In genomic region chr6:113082229-113082628, GRCm38 (mm10) we compare ENCODE assay signal across 7 mouse cellular contexts. TPM values are rescaled to one million over a fixed set of nuclear protein-coding genes. Genes with fewer than 3 reads are reported as not detected.
DNase-seq lines count a peak whose midpoint lies in the region; ATAC-seq and TF ChIP-seq lines count a peak whose summit lies in the region.

No protein-coding gene starts in this region.

- no peak overlapping the region for H3K4me3 ChIP-seq in lung, embryonic 16.5 days (ENCODE audit: low read length)
- H3K4me3 ChIP-seq in embryonic facial prominence, embryonic 14.5 days (ENCODE audit: low read depth, low read length), result no peak overlapping the region
- no peak overlapping the region for H3K4me3 ChIP-seq in hindbrain, embryonic 15.5 days
- H3K4me3 ChIP-seq in liver, postnatal 0 days (ENCODE audit: low read depth, low read length), result no peak overlapping the region

- 14% methylated on average over 6 of the region's 6 CpGs for whole genome bisulfite sequencing in lung, embryonic 16.5 days
- 15% methylated on average over 6 of the region's 6 CpGs for WGBS in embryonic facial prominence, embryonic 14.5 days
- WGBS in hindbrain, embryonic 15.5 days, result 13% methylated on average over 6 of the region's 6 CpGs
- WGBS in liver, postnatal 0 days (ENCODE audit: insufficient replicate concordance), result 30% methylated on average over 6 of the region's 6 CpGs

- no peak for TF ChIP-seq CTCF in liver, postnatal 0 days (IDR thresholded peaks at IDR 0.05; ENCODE audit: low read depth)

- peaks cover 22% of the 10 kb centered on the region for H3K4me1 ChIP-seq in lung, embryonic 16.5 days (replicated peaks; ENCODE audit: control insufficient read depth, insufficient read depth, low read length)
- H3K4me1 ChIP-seq in embryonic facial prominence, embryonic 14.5 days (ENCODE audit: control insufficient read depth, insufficient read depth, low read length), result peaks cover 14% of the 10 kb centered on the region
- H3K4me1 ChIP-seq in hindbrain, embryonic 15.5 days (replicated peaks), result peaks cover 46% of the 10 kb centered on the region
- peaks cover 14% of the 10 kb centered on the region for H3K4me1 ChIP-seq in liver, postnatal 0 days (ENCODE audit: insufficient read depth)

- H3K9ac ChIP-seq in lung, embryonic 16.5 days (ENCODE audit: low read length), result no peak overlapping the region
- no peak overlapping the region for H3K9ac ChIP-seq in embryonic facial prominence, embryonic 14.5 days (ENCODE audit: low read depth, low read length)
- H3K9ac ChIP-seq in hindbrain, embryonic 15.5 days, result no peak overlapping the region
- H3K9ac ChIP-seq in liver, postnatal 0 days (replicated peaks), result no peak overlapping the region

- no peak for ATAC-seq in lung, embryonic 16.5 days (ENCODE audit: low read depth)
- no peak for ATAC-seq in embryonic facial prominence, embryonic 14.5 days (ENCODE audit: low read depth)
- no peak for ATAC-seq in hindbrain, embryonic 15.5 days (ENCODE audit: low FRiP score, low read depth)
- ATAC-seq in liver, postnatal 0 days, result no peak; the same call in 1 of the 2 replicates
- no peak for ATAC-seq in activated CD4-positive, CD25-positive, alpha-beta regulatory T cell, adult 4 months

- no peak for DNase-seq in lung, postnatal 14 days
- peak; percentile 36 for DNase-seq in embryonic facial prominence, embryonic 14.5 days (ENCODE audit: low spot score)
- DNase-seq in liver, postnatal 0 days, result peak; percentile 61
- no peak for DNase-seq in gastrocnemius, adult 8-10 months (ENCODE audit: low spot score in 2 of 2)

- peak overlapping the region; percentile 32 for H3K4me2 ChIP-seq in lung, embryonic 16.5 days (ENCODE audit: low read depth, low read length)
- peak overlapping the region; percentile 3; the same call in 1 of the 2 replicates for H3K4me2 ChIP-seq in embryonic facial prominence, embryonic 14.5 days (ENCODE audit: low read depth, low read length)
- peak overlapping the region; percentile 30 for H3K4me2 ChIP-seq in hindbrain, embryonic 15.5 days
- peak overlapping the region; percentile 51 for H3K4me2 ChIP-seq in liver, postnatal 0 days (ENCODE audit: low read depth, low read length)

- no peaks in the 10 kb centered on the region for H3K9me3 ChIP-seq in lung, embryonic 16.5 days (ENCODE audit: control insufficient read depth, low read length)
- H3K9me3 ChIP-seq in embryonic facial prominence, embryonic 14.5 days (ENCODE audit: control insufficient read depth, low read length), result no peaks in the 10 kb centered on the region
- no peaks in the 10 kb centered on the region for H3K9me3 ChIP-seq in hindbrain, embryonic 15.5 days
- no peaks in the 10 kb centered on the region for H3K9me3 ChIP-seq in liver, postnatal 0 days (ENCODE audit: low read length)

- H3K27ac ChIP-seq in lung, embryonic 16.5 days (ENCODE audit: low read length), result no peak overlapping the region
- 0 out of 2 replicates have a peak overlapping the region, but pooled peaks have one; percentile 1 for H3K27ac ChIP-seq in embryonic facial prominence, embryonic 14.5 days (replicated peaks; ENCODE audit: low read depth, low read length)
- peak overlapping the region; percentile 47 for H3K27ac ChIP-seq in hindbrain, embryonic 15.5 days (replicated peaks)
- H3K27ac ChIP-seq in liver, postnatal 0 days (ENCODE audit: low read depth), result peak overlapping the region; percentile 24; the same call in 1 of the 2 replicates

- H3K27me3 ChIP-seq in lung, embryonic 16.5 days (ENCODE audit: control insufficient read depth, insufficient read depth, low read depth, low read length), result no peaks in the 10 kb centered on the region
- no peaks in the 10 kb centered on the region for H3K27me3 ChIP-seq in embryonic facial prominence, embryonic 14.5 days (replicated peaks; ENCODE audit: control insufficient read depth, insufficient read depth, low read length)
- H3K27me3 ChIP-seq in hindbrain, embryonic 15.5 days, result no peaks in the 10 kb centered on the region
- no peaks in the 10 kb centered on the region for H3K27me3 ChIP-seq in liver, postnatal 0 days (ENCODE audit: insufficient read depth, low read length)

- no peak for TF ChIP-seq EP300 in liver, postnatal 0 days (IDR thresholded peaks at IDR 0.05; ENCODE audit: low read depth)

- H3K36me3 ChIP-seq in lung, embryonic 16.5 days (ENCODE audit: control insufficient read depth, insufficient read depth, low read length), result no peaks in the 10 kb centered on the region
- H3K36me3 ChIP-seq in embryonic facial prominence, embryonic 14.5 days (ENCODE audit: control insufficient read depth, insufficient read depth, low read length), result no peaks in the 10 kb centered on the region
- H3K36me3 ChIP-seq in hindbrain, embryonic 15.5 days, result no peaks in the 10 kb centered on the region
- H3K36me3 ChIP-seq in liver, postnatal 0 days (replicated peaks; ENCODE audit: insufficient read depth, low read length), result no peaks in the 10 kb centered on the region

RNA-seq across cellular contexts. Expression of gene Setd5, which starts 5.1 kb away (rescaled TPM):
- polyA plus RNA-seq in lung, embryonic 16.5 days (2015; fragmentation: Nextera tagmentation; extraction: Ambion mirVana), result 72.1 and 75.6 TPM in 2 replicates
- polyA plus RNA-seq in embryonic facial prominence, embryonic 14.5 days (2014; fragmentation: Nextera tagmentation; extraction: Ambion mirVana), result 81.5 and 89.9 TPM in 2 replicates
- polyA plus RNA-seq in hindbrain, embryonic 15.5 days (2015; fragmentation: Nextera tagmentation; extraction: Ambion mirVana), result 47.5 and 49.5 TPM in 2 replicates
- polyA plus RNA-seq in liver, postnatal 0 days (2015; fragmentation: Nextera tagmentation; extraction: Ambion mirVana), result 17.3 and 19.7 TPM in 2 replicates
- polyA plus RNA-seq in activated CD4-positive, CD25-positive, alpha-beta regulatory T cell, adult 4 months (2017; shearing (Covaris generic)), result 10 to 100 TPM; 31.1 to 33.0 TPM
- 10 to 100 TPM; 21.8 to 26.2 (median 23.5) TPM for total RNA-seq in gastrocnemius, adult 8-10 months (2022)

RNA-seq across cellular contexts. Expression of gene Thumpd3, which starts 36.2 kb away (rescaled TPM):
- polyA plus RNA-seq in lung, embryonic 16.5 days (2015; fragmentation: Nextera tagmentation; extraction: Ambion mirVana), result 43.7 TPM in 2 replicates
- 36.1 and 38.9 TPM in 2 replicates for polyA plus RNA-seq in embryonic facial prominence, embryonic 14.5 days (2014; fragmentation: Nextera tagmentation; extraction: Ambion mirVana)
- 50.1 and 50.8 TPM in 2 replicates for polyA plus RNA-seq in hindbrain, embryonic 15.5 days (2015; fragmentation: Nextera tagmentation; extraction: Ambion mirVana)
- 23.8 and 25.1 TPM in 2 replicates for polyA plus RNA-seq in liver, postnatal 0 days (2015; fragmentation: Nextera tagmentation; extraction: Ambion mirVana)
- polyA plus RNA-seq in activated CD4-positive, CD25-positive, alpha-beta regulatory T cell, adult 4 months (2017; shearing (Covaris generic)), result 10 to 100 TPM; 88.0 to 94.9 TPM
- total RNA-seq in gastrocnemius, adult 8-10 months (2022), result 10 to 100 TPM; 13.5 to 21.3 (median 16.4) TPM

Comparison
In these comparisons a context has a peak if more than half of its experiments do, and no peak if none do; other contexts are left out.
1. DNase-seq: peak in embryonic facial prominence, embryonic 14.5 days (single experiment) and liver, postnatal 0 days (single experiment); none in lung, postnatal 14 days (single experiment) and gastrocnemius, adult 8-10 months (0 of 2).
2. Peak in every context shown above with its lines, with median percentiles within 50 percentile points of each other: H3K4me2 ChIP-seq.